Mouse (Mus musculus) left cerebral cortex, postnatal 36 days (tissue): ENCODE measurements around the gene Elmod3. TPM values are rescaled to one million over a fixed set of nuclear protein-coding genes. Genes with fewer than 3 reads are reported as not detected.

Source experiments
- DNase-seq, 2 experiments: peaks; one replicate each; pipeline ENCODE4 v3.0.0; 2021 to 2022; ENCODE audit warnings: low spot score in 2 of 2, mixed read lengths in 1 of 2
- intact Hi-C: fragments of 180-260 bp; cut with DNase I; formaldehyde crosslinking; loops from one replicate; pipeline ENCODE4 v1.15.1; 2025
- total RNA-seq, 2 experiments: library from RNA; stranded (reverse); gene quantifications; 2 replicates each; pipeline ENCODE4 v1.2.3; 2021

The Elmod3 gene
- total RNA-seq, 2 experiments from 2014 or later: 19.7 to 19.9 TPM

GRCm38 (mm10) chr6:72518842-72519241 lies 79.4 kb downstream of the Elmod3 start:
- DNase-seq: no peak

More at GRCm38 (mm10) chr6:72518842-72519241, 79.4 kb downstream of the Elmod3 start:
- intact Hi-C loops: no loop called here

Other genes starting within 250 kb of the Elmod3 start
- 1 to 10 TPM; 9.0 to 9.9 TPM for gene Tmem150a, start 243.0 kb downstream of the Elmod3 start, total RNA-seq
- 10 to 100 TPM; 71.6 to 76.2 TPM for gene Rnf181, start 231.5 kb downstream of the Elmod3 start, total RNA-seq
- 1 to 10 TPM; 4.0 to 4.3 TPM for gene Vamp5, start 217.9 kb downstream of the Elmod3 start, total RNA-seq
- 10 to 100 TPM; 12.6 to 13.8 TPM for gene Vamp8, start 207.7 kb downstream of the Elmod3 start, total RNA-seq
- 10 to 100 TPM; 21.7 to 27.0 TPM for gene Ggcx, start 184.1 kb downstream of the Elmod3 start, total RNA-seq
- 100 to 1,000 TPM; 164 to 176 TPM for gene Mat2a, start 158.9 kb downstream of the Elmod3 start, total RNA-seq
- under 1 TPM; 0.54 to 0.72 TPM for gene Sh2d6, start 76.7 kb downstream of the Elmod3 start, total RNA-seq
- 1 to 10 TPM; 2.2 to 3.1 TPM for gene Capg, start 54.0 kb downstream of the Elmod3 start, total RNA-seq
- gene Retsat, start 62 bp upstream of the Elmod3 start, total RNA-seq: 10 to 100 TPM; 52.2 to 53.9 TPM
- 10 to 100 TPM; 89.0 to 89.3 TPM for gene Tgoln1, start 18.6 kb upstream of the Elmod3 start, total RNA-seq
- gene Tcf7l1, start 190.8 kb upstream of the Elmod3 start, total RNA-seq: 1 to 10 TPM; 3.5 to 3.7 TPM